Mouse (Mus musculus): ENCODE data around the gene Acoxl. TPM values are rescaled to one million over a fixed set of nuclear protein-coding genes. Genes with fewer than 3 reads are reported as not detected.

The Acoxl gene
- total RNA-seq, 2 experiments from 2014 or later = not detected

- intact Hi-C loops (cut with DNase I) = no loop called here
- no peak for DNase-seq (ENCODE audit: low spot score)
These were observed 51.9 kb downstream of the Acoxl start for GRCm38 (mm10) chr2:127890526-127890925.

GRCm38 (mm10) chr2:127891056-127891455 is 52.4 kb downstream of the Acoxl start:
- DNase-seq (ENCODE audit: low spot score) = no peak
- intact Hi-C loops (cut with DNase I) = no loop called here

GRCm38 (mm10) chr2:127894890-127895289 is 56.2 kb downstream of the Acoxl start:
- intact Hi-C loops (cut with DNase I) = no loop called here
- DNase-seq (ENCODE audit: low spot score) = no peak

GRCm38 (mm10) chr2:127897718-127898117 is 59.0 kb downstream of the Acoxl start:
- DNase-seq (ENCODE audit: low spot score) = no peak

GRCm38 (mm10) chr2:127904918-127905317 is 66.2 kb downstream of the Acoxl start:
- intact Hi-C loops (cut with DNase I) = no loop called here
- no peak for DNase-seq (ENCODE audit: low spot score)

More at GRCm38 (mm10) chr2:127897718-127898117, 59.0 kb downstream of the Acoxl start:
- intact Hi-C loops (cut with DNase I) = no loop called here

- no peak for DNase-seq (ENCODE audit: low spot score)
- intact Hi-C loops (cut with DNase I) = no loop called here
These were observed 68.5 kb downstream of the Acoxl start for GRCm38 (mm10) chr2:127906973-127907678.

GRCm38 (mm10) chr2:127907679-127908042 is 69.0 kb downstream of the Acoxl start:
- DNase-seq (ENCODE audit: low spot score) = no peak
- intact Hi-C loops (cut with DNase I) = no loop called here

GRCm38 (mm10) chr2:127908881-127909280 is 70.2 kb downstream of the Acoxl start:
- intact Hi-C loops (cut with DNase I) = no loop called here
- no peak for DNase-seq (ENCODE audit: low spot score)

- DNase-seq (ENCODE audit: low spot score) = no peak
- intact Hi-C loops (cut with DNase I) = no loop called here
These were observed 71.1 kb downstream of the Acoxl start for GRCm38 (mm10) chr2:127909790-127910189.

- intact Hi-C loops (cut with DNase I) = no loop called here
- no peak for DNase-seq (ENCODE audit: low spot score)
These were observed 72.9 kb downstream of the Acoxl start for GRCm38 (mm10) chr2:127911579-127911978.

GRCm38 (mm10) chr2:127914047-127914446 is 75.4 kb downstream of the Acoxl start:
- intact Hi-C loops (cut with DNase I) = no loop called here

GRCm38 (mm10) chr2:127916804-127917410 is 78.2 kb downstream of the Acoxl start:
- intact Hi-C loops (cut with DNase I) = no loop called here
- no peak for DNase-seq (ENCODE audit: low spot score)

More at GRCm38 (mm10) chr2:127914047-127914446, 75.4 kb downstream of the Acoxl start:
- no peak for DNase-seq (ENCODE audit: low spot score)

GRCm38 (mm10) chr2:127919740-127920139 is 81.1 kb downstream of the Acoxl start:
- no peak for DNase-seq (ENCODE audit: low spot score)
- intact Hi-C loops (cut with DNase I) = no loop called here

GRCm38 (mm10) chr2:127922036-127922901 is 83.6 kb downstream of the Acoxl start:
- intact Hi-C loops (cut with DNase I) = no loop called here

GRCm38 (mm10) chr2:127923077-127923680 is 84.5 kb downstream of the Acoxl start:
- intact Hi-C loops (cut with DNase I) = no loop called here
- no peak for DNase-seq (ENCODE audit: low spot score)

More at GRCm38 (mm10) chr2:127922036-127922901, 83.6 kb downstream of the Acoxl start:
- DNase-seq (ENCODE audit: low spot score) = no peak

- DNase-seq (ENCODE audit: low spot score) = no peak
- intact Hi-C loops (cut with DNase I) = no loop called here
These were observed 88.1 kb downstream of the Acoxl start for GRCm38 (mm10) chr2:127926679-127927324.

GRCm38 (mm10) chr2:127927452-127928273 is 89.0 kb downstream of the Acoxl start:
- intact Hi-C loops (cut with DNase I) = no loop called here
- DNase-seq (ENCODE audit: low spot score) = no peak

GRCm38 (mm10) chr2:127928279-127928678 is 89.6 kb downstream of the Acoxl start:
- no peak for DNase-seq (ENCODE audit: low spot score)
- intact Hi-C loops (cut with DNase I) = no loop called here

- DNase-seq (ENCODE audit: low spot score) = no peak
- intact Hi-C loops (cut with DNase I) = no loop called here
These were observed 90.2 kb downstream of the Acoxl start for GRCm38 (mm10) chr2:127928871-127929270.

All from heart, postnatal 25 days (tissue).